ENCODE assay signal across 8 mouse cellular contexts in genomic region chr11:87974477-87975181, GRCm38 (mm10). TPM values are rescaled to one million over a fixed set of nuclear protein-coding genes. Genes with fewer than 3 reads are reported as not detected.
DNase-seq lines count a peak whose midpoint lies in the region; ATAC-seq and TF ChIP-seq lines count a peak whose summit lies in the region.

No protein-coding gene starts in this region.

- no peak for DNase-seq in testis, postnatal 14 days (ENCODE audit: low spot score)
- DNase-seq in kidney, adult 18-20 months, result peak; percentile 57
- peak; percentile 76 for DNase-seq in splenic B cell, adult 2 months (ENCODE audit: low read depth, low spot score)

- H3K4me2 ChIP-seq in limb, embryonic 13.5 days (replicated peaks), result 0 out of 2 replicates have a peak overlapping the region, but pooled peaks have one; percentile 4
- H3K4me2 ChIP-seq in midbrain, embryonic 15.5 days, result no peak overlapping the region

- H3K9ac ChIP-seq in limb, embryonic 13.5 days, result no peak overlapping the region
- no peak overlapping the region for H3K9ac ChIP-seq in midbrain, embryonic 15.5 days

- H3K4me1 ChIP-seq in testis, adult 2 months (ENCODE audit: control insufficient read depth, insufficient read depth, low read length), result no peaks in the 10 kb centered on the region
- H3K4me1 ChIP-seq in limb, embryonic 13.5 days, result peaks cover 6% of the 10 kb centered on the region; the same call in 1 of the 2 replicates
- peaks cover 7% of the 10 kb centered on the region for H3K4me1 ChIP-seq in midbrain, embryonic 15.5 days

- H3K4me3 ChIP-seq in testis, adult 2 months (ENCODE audit: control insufficient read depth, low read depth, low read length), result no peak overlapping the region
- no peak overlapping the region for H3K4me3 ChIP-seq in limb, embryonic 13.5 days
- no peak overlapping the region for H3K4me3 ChIP-seq in midbrain, embryonic 15.5 days

- no peak for TF ChIP-seq POLR2A in testis, adult 2 months (IDR thresholded peaks at IDR 0.05; ENCODE audit: control insufficient read depth, low read depth, low read length)

- H3K9me3 ChIP-seq in limb, embryonic 13.5 days, result no peaks in the 10 kb centered on the region
- no peaks in the 10 kb centered on the region for H3K9me3 ChIP-seq in midbrain, embryonic 15.5 days

- no peak overlapping the region for H3K27ac ChIP-seq in testis, adult 2 months (ENCODE audit: control insufficient read depth, insufficient read depth, low read depth, low read length)
- H3K27ac ChIP-seq in limb, embryonic 13.5 days, result no peak overlapping the region
- no peak overlapping the region for H3K27ac ChIP-seq in midbrain, embryonic 15.5 days

- 23% methylated on average over 11 of the region's 11 CpGs for WGBS in limb, embryonic 13.5 days
- WGBS in midbrain, embryonic 15.5 days, result 16% methylated on average over 11 of the region's 11 CpGs

- no peaks in the 10 kb centered on the region for H3K36me3 ChIP-seq in testis, adult 2 months (ENCODE audit: control insufficient read depth, insufficient read depth, low read length)
- H3K36me3 ChIP-seq in limb, embryonic 13.5 days, result peaks cover 26% of the 10 kb centered on the region
- H3K36me3 ChIP-seq in midbrain, embryonic 15.5 days (replicated peaks), result peaks cover 13% of the 10 kb centered on the region; the same call in 1 of the 2 replicates
- H3K36me3 ChIP-seq in splenic B cell, adult 2 months (ENCODE audit: control insufficient read depth, insufficient read depth, low read length, poor library complexity, severe bottlenecking), result no peaks in the 10 kb centered on the region

- TF ChIP-seq CTCF in testis, adult 2 months (IDR thresholded peaks at IDR 0.05; ENCODE audit: control insufficient read depth, insufficient read depth, insufficient replicate concordance, low read depth, low read length), result peak; percentile 33; the same call in 1 of the 2 replicates

- ATAC-seq in common myeloid progenitor, adult 5-6 weeks (replicated peaks; ENCODE audit: low read depth, poor library complexity, severe bottlenecking), result peak; percentile 85
- peak; percentile 70 for ATAC-seq in granulocyte monocyte progenitor cell, adult 5-6 weeks (replicated peaks; ENCODE audit: poor library complexity, severe bottlenecking)
- no peak for ATAC-seq in limb, embryonic 13.5 days (ENCODE audit: low FRiP score, low read depth)
- ATAC-seq in midbrain, embryonic 15.5 days (replicated peaks), result peak; percentile 57

- H3K27me3 ChIP-seq in testis, adult 2 months (ENCODE audit: control insufficient read depth, insufficient read depth, low read length), result no peaks in the 10 kb centered on the region
- no peaks in the 10 kb centered on the region; the same call in 1 of the 2 replicates for H3K27me3 ChIP-seq in limb, embryonic 13.5 days
- 0 out of 2 replicates have a peak, but pooled peaks cover 3% of the 10 kb centered on the region for H3K27me3 ChIP-seq in midbrain, embryonic 15.5 days (replicated peaks)
- H3K27me3 ChIP-seq in splenic B cell, adult 2 months (ENCODE audit: control insufficient read depth, insufficient read depth, low read length, poor library complexity, severe bottlenecking), result no peaks in the 10 kb centered on the region

RNA-seq across cellular contexts. Expression of gene Dynll2, which starts 12.7 kb away (rescaled TPM):
- polyA plus RNA-seq in testis, adult 2 months (2012; rRNA removed), result 217 and 218 TPM in 2 replicates
- total RNA-seq in common myeloid progenitor, adult 5-6 weeks (2017), result 20.2 and 24.9 TPM in 2 replicates
- 20.9 and 24.9 TPM in 2 replicates for total RNA-seq in granulocyte monocyte progenitor cell, adult 5-6 weeks (2014; fragmentation: Nextera tagmentation)
- total RNA-seq in granulocyte monocyte progenitor cell, adult 5-6 weeks (2017), result 12.3 and 17.3 TPM in 2 replicates
- 16.7 and 18.9 TPM in 2 replicates for polyA plus RNA-seq in limb, embryonic 13.5 days (2015; fragmentation: Nextera tagmentation; extraction: Ambion mirVana)
- polyA plus RNA-seq in midbrain, embryonic 15.5 days (2015; fragmentation: Nextera tagmentation; extraction: Ambion mirVana), result 65.3 and 65.8 TPM in 2 replicates

RNA-seq across cellular contexts. Expression of gene Olfr464, which starts 53.9 kb away (rescaled TPM):
- polyA plus RNA-seq in testis, adult 2 months (2012; rRNA removed), result not detected in 2 replicates
- not detected in 2 replicates for total RNA-seq in common myeloid progenitor, adult 5-6 weeks (2017)
- not detected in 2 replicates for total RNA-seq in granulocyte monocyte progenitor cell, adult 5-6 weeks (2014; fragmentation: Nextera tagmentation)
- total RNA-seq in granulocyte monocyte progenitor cell, adult 5-6 weeks (2017), result not detected in 2 replicates
- not detected in 2 replicates for polyA plus RNA-seq in limb, embryonic 13.5 days (2015; fragmentation: Nextera tagmentation; extraction: Ambion mirVana)
- 0.14 and 0.25 TPM in 2 replicates for polyA plus RNA-seq in midbrain, embryonic 15.5 days (2015; fragmentation: Nextera tagmentation; extraction: Ambion mirVana)
